Mouse (Mus musculus) hindbrain, embryonic 10.5 days (tissue): ENCODE measurements around the gene Pdcd4. TPM values are rescaled to one million over a fixed set of nuclear protein-coding genes. Genes with fewer than 3 reads are reported as not detected.

Experiments
- DNase-seq: peaks from one replicate; pipeline ENCODE4 v3.0.0-alpha.2; 2017; ENCODE audit warnings: low spot score
- H3K27ac ChIP-seq: fragments of 300-500 bp; sonication (generic); 2 replicates; pipeline ENCODE4 v1.5.1; 2016; ENCODE audit warnings: mild to moderate bottlenecking, moderate library complexity
- H3K27me3 ChIP-seq: fragments of 300-500 bp; sonication (generic); 2 replicates; pipeline ENCODE4 v1.6.1; 2016; ENCODE audit warnings: mild to moderate bottlenecking; ENCODE audit not compliant: poor library complexity, insufficient read depth, severe bottlenecking
- H3K36me3 ChIP-seq: fragments of 300-500 bp; sonication (generic); 2 replicates; pipeline ENCODE4 v1.6.1; 2016; ENCODE audit warnings: mild to moderate bottlenecking, moderate library complexity
- H3K4me1 ChIP-seq: fragments of 300-500 bp; sonication (generic); replicated peaks from 2 replicates; pipeline ENCODE4 v1.6.1; 2016; ENCODE audit warnings: mild to moderate bottlenecking
- H3K4me3 ChIP-seq: fragments of 300-500 bp; sonication (generic); 2 replicates; pipeline ENCODE4 v1.5.1; 2016; ENCODE audit warnings: mild to moderate bottlenecking, moderate library complexity
- H3K9me3 ChIP-seq: fragments of 300-500 bp; sonication (generic); 2 replicates; pipeline ENCODE4 v1.6.1; 2016; ENCODE audit warnings: mild to moderate bottlenecking, moderate library complexity
- WGBS: fragments of 180-500 bp; shearing (Covaris S2); methylation state at CpG from one replicate; pipeline ENCODE4 v1.1.7; 2016; 5-methylcytosine and 5-hydroxymethylcytosine counted together
- polyA plus RNA-seq: library from polyadenylated mRNA; unstranded; fragments of >200 nt; fragmentation: Nextera tagmentation; extraction: Ambion mirVana; gene quantifications from 2 replicates; pipeline ENCODE4 v1.2.1, GENCODE M21; 2016

The Pdcd4 gene
- polyA plus RNA-seq, 1 experiment from 2014 or later, result 49.9 TPM

DNA sequence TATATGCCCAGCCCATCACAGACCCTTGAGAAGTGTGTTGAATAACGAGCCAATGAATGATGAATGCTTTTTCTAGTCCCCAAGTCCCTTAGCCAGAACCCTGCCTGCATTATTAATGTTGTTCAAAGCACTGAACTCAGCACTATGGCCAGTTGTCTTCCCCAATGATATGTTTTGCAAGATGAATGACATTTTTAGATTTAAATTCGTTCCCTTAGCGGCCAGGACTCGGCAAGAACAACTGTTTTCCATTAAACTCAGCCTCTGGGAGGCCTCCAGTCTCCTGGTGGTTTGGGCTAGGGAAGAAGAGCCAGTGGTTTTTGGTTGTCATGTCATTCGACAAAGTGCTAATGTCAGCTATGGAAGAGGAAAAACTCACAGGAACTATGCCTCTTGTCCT, 10.2 kb upstream of the Pdcd4 start:
- Histone ChIP-seq H3K27ac (no peak overlapping the region), H3K4me1 (peaks cover 5% of the 10 kb centered on the region), H3K9me3 (no peaks in the 10 kb centered on the region), H3K36me3 (no peaks in the 10 kb centered on the region), H3K4me3 (no peak overlapping the region), H3K27me3 (no peaks in the 10 kb centered on the region)
- WGBS, result 66% methylated on average over 5 of the region's 5 CpGs
- no peak for DNase-seq

- Histone ChIP-seq H3K27me3 (no peaks in the 10 kb centered on the region), H3K4me3 (no peak overlapping the region), H3K4me1 (peaks cover 5% of the 10 kb centered on the region), H3K36me3 (no peaks in the 10 kb centered on the region), H3K27ac (no peak overlapping the region), H3K9me3 (no peaks in the 10 kb centered on the region)
- DNase-seq, result no peak
- WGBS, result 46% methylated on average over 10 of the region's 10 CpGs
Measured at GRCm38 (mm10) chr19:53885450-53885849, 6.6 kb upstream of the Pdcd4 start.

GRCm38 (mm10) chr19:53886576-53887370, 5.3 kb upstream of the Pdcd4 start:
- WGBS, result 88% methylated on average over 10 of the region's 10 CpGs
- Histone ChIP-seq H3K4me1 (peaks cover 9% of the 10 kb centered on the region), H3K27ac (no peak overlapping the region), H3K36me3 (no peaks in the 10 kb centered on the region), H3K9me3 (no peaks in the 10 kb centered on the region), H3K4me3 (no peak overlapping the region), H3K27me3 (no peaks in the 10 kb centered on the region)
- no peak for DNase-seq

GRCm38 (mm10) chr19:53887822-53888221, 4.2 kb upstream of the Pdcd4 start:
- WGBS, result 90% methylated on average over 3 of the region's 3 CpGs
- no peak for DNase-seq
- H3K27me3 ChIP-seq, result no peaks in the 10 kb centered on the region
- peaks cover 14% of the 10 kb centered on the region for H3K4me1 ChIP-seq
- H3K9me3 ChIP-seq, result no peaks in the 10 kb centered on the region
- H3K27ac ChIP-seq, result no peak overlapping the region
- H3K4me3 ChIP-seq, result no peak overlapping the region
- H3K36me3 ChIP-seq, result no peaks in the 10 kb centered on the region

DNA sequence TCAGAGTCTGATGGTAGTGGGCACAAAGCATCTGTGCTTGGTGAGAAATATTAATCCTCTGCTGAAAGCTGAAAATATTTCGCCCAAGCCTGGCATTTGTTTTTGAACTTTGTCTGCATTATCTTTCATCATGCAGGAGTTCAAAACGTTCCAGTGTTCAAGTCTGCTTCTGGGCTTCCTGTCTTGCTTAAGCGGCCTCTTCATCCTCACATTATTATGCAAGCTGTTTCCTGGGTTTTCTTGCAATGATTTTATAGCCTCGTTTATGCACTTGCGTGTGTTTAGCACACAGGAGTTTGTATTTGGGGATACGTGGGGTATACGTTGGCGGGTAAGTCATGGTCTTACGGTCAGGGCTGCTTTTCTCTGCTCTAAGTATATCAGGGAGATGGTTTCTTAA, 3.7 kb upstream of the Pdcd4 start:
- H3K27me3 ChIP-seq, result no peaks in the 10 kb centered on the region
- H3K4me1 ChIP-seq, result peaks cover 14% of the 10 kb centered on the region
- no peak overlapping the region for H3K27ac ChIP-seq
- no peak for DNase-seq
- WGBS, result 88% methylated on average over 9 of the region's 9 CpGs
- no peaks in the 10 kb centered on the region for H3K36me3 ChIP-seq
- no peaks in the 10 kb centered on the region for H3K9me3 ChIP-seq
- H3K4me3 ChIP-seq, result no peak overlapping the region

- Histone ChIP-seq H3K27me3 (no peaks in the 10 kb centered on the region), H3K36me3 (no peaks in the 10 kb centered on the region), H3K4me1 (peaks cover 14% of the 10 kb centered on the region), H3K27ac (no peak overlapping the region), H3K4me3 (no peak overlapping the region), H3K9me3 (no peaks in the 10 kb centered on the region)
- DNase-seq, result no peak
- WGBS, result 84% methylated on average over 5 of the region's 5 CpGs
Measured at GRCm38 (mm10) chr19:53889555-53889954, 2.5 kb upstream of the Pdcd4 start.

DNA sequence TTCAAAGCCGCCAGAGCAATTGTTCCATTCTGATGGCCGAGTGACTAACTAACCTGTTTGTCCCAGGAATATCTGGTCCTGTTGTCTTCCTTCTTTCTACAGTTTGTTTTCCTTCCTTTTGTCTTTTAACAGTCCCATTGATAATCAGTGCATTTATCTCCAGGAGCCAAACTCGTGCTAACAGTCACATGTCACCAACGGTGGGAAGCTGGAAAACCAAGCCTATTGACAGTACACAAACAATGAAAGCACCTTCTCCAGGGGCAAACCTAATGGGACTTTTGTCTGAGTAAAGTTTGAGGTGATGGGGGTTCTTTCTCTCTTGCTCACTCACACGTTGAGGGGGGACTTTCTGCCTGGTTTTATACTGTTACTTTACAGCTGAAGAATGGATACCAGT, 1.8 kb upstream of the Pdcd4 start:
- Histone ChIP-seq H3K27ac (no peak overlapping the region), H3K9me3 (no peaks in the 10 kb centered on the region), H3K4me3 (no peak overlapping the region), H3K27me3 (no peaks in the 10 kb centered on the region), H3K4me1 (peaks cover 14% of the 10 kb centered on the region), H3K36me3 (no peaks in the 10 kb centered on the region)
- DNase-seq, result no peak
- WGBS, result 51% methylated on average over 5 of the region's 5 CpGs

DNA sequence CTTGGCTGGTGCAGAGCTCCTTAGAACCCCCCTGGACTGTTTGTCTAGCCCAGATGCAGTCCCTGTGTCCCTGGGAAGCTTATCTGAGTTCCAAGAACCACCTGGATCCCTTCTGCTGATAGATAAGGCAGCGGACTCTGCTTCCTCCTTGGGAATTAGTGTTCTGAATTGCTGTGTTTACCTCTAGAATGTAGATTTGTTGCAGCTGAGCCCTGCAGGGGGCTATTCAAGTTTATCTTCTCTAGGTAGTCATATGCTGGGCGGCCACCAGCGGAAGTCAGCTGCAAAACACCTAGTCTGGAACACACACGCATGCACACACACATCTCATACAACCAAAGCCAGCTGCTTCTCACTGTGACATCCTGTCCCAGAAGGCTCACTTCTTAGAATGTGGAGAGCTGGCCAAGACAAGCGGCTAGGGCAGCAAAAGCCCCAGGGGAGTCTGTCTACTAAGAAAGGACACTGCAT, 1.2 kb upstream of the Pdcd4 start:
- Histone ChIP-seq H3K4me1 (peaks cover 9% of the 10 kb centered on the region; the same call in 1 of the 2 replicates), H3K27ac (no peak overlapping the region), H3K27me3 (no peaks in the 10 kb centered on the region), H3K36me3 (no peaks in the 10 kb centered on the region), H3K4me3 (no peak overlapping the region), H3K9me3 (no peaks in the 10 kb centered on the region)
- 68% methylated on average over 5 of the region's 5 CpGs for WGBS
- DNase-seq, result no peak

DNA sequence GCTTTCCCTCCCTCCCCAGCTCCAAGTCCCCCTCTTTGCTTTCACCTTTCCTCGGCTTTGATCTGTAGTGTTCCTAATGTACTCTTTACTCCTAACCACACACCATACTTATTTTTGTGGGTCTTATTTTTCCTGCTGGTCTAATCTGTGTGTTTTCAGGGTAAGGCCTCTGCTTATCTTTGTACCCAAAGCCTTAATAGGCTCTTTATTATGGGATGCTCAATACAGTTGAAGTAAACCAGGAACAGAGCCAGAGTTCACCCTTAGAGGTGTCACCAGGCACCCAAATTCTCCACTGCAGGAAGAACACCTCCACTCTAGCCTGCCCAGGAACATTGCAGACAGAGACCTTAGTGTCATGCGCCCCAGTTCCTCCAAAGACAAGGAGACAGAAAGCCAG, 462 bp upstream of the Pdcd4 start:
- DNase-seq, result no peak
- H3K27ac ChIP-seq, result no peak overlapping the region
- WGBS, result 86% methylated on average over 2 of the region's 2 CpGs

GRCm38 (mm10) chr19:53892838-53893359, 868 bp downstream of the Pdcd4 start:
- Histone ChIP-seq H3K27ac (no peak overlapping the region), H3K9me3 (no peaks in the 10 kb centered on the region), H3K4me1 (peaks cover 9% of the 10 kb centered on the region; the same call in 1 of the 2 replicates), H3K4me3 (no peak overlapping the region), H3K27me3 (no peaks in the 10 kb centered on the region), H3K36me3 (no peaks in the 10 kb centered on the region)
- DNase-seq, result no peak
- WGBS, result 75% methylated on average over 9 of the region's 9 CpGs

More for the DNA sequence above, 462 bp upstream of the Pdcd4 start:
- Histone ChIP-seq H3K27me3 (no peaks in the 10 kb centered on the region), H3K9me3 (no peaks in the 10 kb centered on the region), H3K4me1 (peaks cover 9% of the 10 kb centered on the region; the same call in 1 of the 2 replicates), H3K36me3 (no peaks in the 10 kb centered on the region), H3K4me3 (no peak overlapping the region)

DNA sequence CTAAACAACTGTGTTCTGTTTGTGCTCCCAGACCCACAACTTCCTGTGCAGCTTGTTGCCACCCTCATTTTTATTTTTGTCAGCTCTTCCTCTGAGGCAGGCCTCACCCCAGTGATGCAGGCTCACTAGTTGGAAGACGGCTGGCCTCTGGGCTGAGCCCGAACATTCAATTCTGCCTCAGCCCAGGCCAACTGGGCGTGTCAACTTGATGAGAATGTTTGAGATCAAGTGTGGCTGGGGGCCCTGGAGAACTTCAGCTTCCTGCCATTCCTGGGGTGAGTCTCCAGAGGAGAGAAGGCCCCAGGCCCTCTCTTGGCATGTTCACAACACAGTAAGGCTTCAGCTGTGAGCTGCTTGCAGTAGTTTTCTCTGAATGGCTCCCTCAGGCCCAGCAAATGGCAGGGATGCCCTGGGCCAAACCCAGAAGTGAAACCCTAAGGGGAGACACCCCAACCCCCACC, 1.7 kb downstream of the Pdcd4 start:
- Histone ChIP-seq H3K4me1 (peaks cover 9% of the 10 kb centered on the region; the same call in 1 of the 2 replicates), H3K4me3 (no peak overlapping the region), H3K27ac (no peak overlapping the region), H3K27me3 (no peaks in the 10 kb centered on the region), H3K9me3 (no peaks in the 10 kb centered on the region), H3K36me3 (no peaks in the 10 kb centered on the region)
- WGBS, result 81% methylated on average over 3 of the region's 3 CpGs
- DNase-seq, result no peak

DNA sequence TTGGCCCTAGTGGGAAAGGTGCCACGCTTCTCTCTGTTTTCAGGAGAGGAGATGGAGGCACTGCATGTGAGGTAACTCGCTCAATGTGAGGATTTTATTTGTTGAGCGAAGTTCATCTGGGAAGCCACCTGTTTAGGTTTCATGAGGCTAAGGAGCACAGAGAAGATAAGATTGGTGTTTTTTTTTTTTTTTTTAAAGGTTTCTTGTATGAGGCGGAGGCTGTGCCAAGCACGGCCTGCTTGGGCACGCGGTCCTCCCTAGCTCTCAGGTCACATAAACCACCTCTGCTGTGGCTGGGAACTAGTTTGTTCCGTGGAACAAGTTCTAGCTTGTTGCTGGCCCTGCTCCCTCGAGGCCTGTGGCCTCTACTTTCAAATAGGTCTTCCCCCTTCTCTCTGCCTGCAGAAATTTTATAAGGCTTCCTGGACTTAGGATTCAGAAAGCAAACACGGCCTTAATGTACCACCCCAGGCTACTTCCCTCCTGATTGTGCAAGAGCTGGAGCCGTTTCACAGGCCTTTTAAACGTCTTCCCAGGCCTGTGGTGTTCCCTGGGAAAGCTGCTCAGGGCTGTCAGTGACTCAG, 2.6 kb downstream of the Pdcd4 start:
- no peak for DNase-seq
- H3K9me3 ChIP-seq, result no peaks in the 10 kb centered on the region
- 82% methylated on average over 12 of the region's 12 CpGs for WGBS
- H3K27me3 ChIP-seq, result no peaks in the 10 kb centered on the region
- no peak overlapping the region for H3K4me3 ChIP-seq
- H3K27ac ChIP-seq, result no peak overlapping the region
- no peaks in the 10 kb centered on the region for H3K36me3 ChIP-seq
- peaks cover 9% of the 10 kb centered on the region; the same call in 1 of the 2 replicates for H3K4me1 ChIP-seq

- Histone ChIP-seq H3K9me3 (no peaks in the 10 kb centered on the region), H3K27ac (no peak overlapping the region), H3K4me1 (peaks cover 13% of the 10 kb centered on the region), H3K27me3 (no peaks in the 10 kb centered on the region), H3K36me3 (no peaks in the 10 kb centered on the region), H3K4me3 (no peak overlapping the region)
- 76% methylated on average over 5 of the region's 5 CpGs for WGBS
- DNase-seq, result no peak
Measured at GRCm38 (mm10) chr19:53898046-53898445, 6.0 kb downstream of the Pdcd4 start.
